Comparison of ENCODE assay signal across 10 mouse cellular contexts in genomic region chr6:30081339-30081738, GRCm38 (mm10). TPM values are rescaled to one million over a fixed set of nuclear protein-coding genes. Genes with fewer than 3 reads are reported as not detected.
DNase-seq lines count a peak whose midpoint lies in the region; ATAC-seq and TF ChIP-seq lines count a peak whose summit lies in the region.
"Had no signal": no experiment of that assay in that cellular context is flagged by ENCODE, and none has a peak within 500 bp of the region (broad histone marks: within the 10 kb centered on the region; RNA-seq: fewer than 3 reads in every experiment).

No protein-coding gene starts in this region.

- TF ChIP-seq CTCF in heart, adult 2 months (IDR thresholded peaks at IDR 0.05): peak; percentile 71
- no peak for TF ChIP-seq CTCF in thymus, adult 2 months (IDR thresholded peaks at IDR 0.05; ENCODE audit: borderline replicate concordance, control insufficient read depth, extremely low read depth, insufficient read depth, low read length, poor library complexity)

- WGBS in heart, adult 2 months: 64% methylated on average over 3 of the region's 3 CpGs
- 82% methylated on average over 3 of the region's 3 CpGs for WGBS in heart, embryonic 12.5 days
- WGBS in thymus, adult 2 months: 90% methylated on average over 3 of the region's 3 CpGs

- H3K4me2 ChIP-seq in heart, embryonic 12.5 days: no peak overlapping the region
- H3K4me2 ChIP-seq: heart, embryonic 13.5 days; lung, embryonic 15.5 days had no signal

- H3K27me3 ChIP-seq in heart, adult 2 months (ENCODE audit: control insufficient read depth, insufficient read depth, low read length): no peaks in the 10 kb centered on the region
- no peaks in the 10 kb centered on the region for H3K27me3 ChIP-seq in heart, embryonic 12.5 days (replicated peaks)
- no peaks in the 10 kb centered on the region for H3K27me3 ChIP-seq in thymus, adult 2 months (ENCODE audit: control insufficient read depth, insufficient read depth, low read length)
- H3K27me3 ChIP-seq: heart, embryonic 13.5 days; lung, embryonic 15.5 days had no signal

- no peak for DNase-seq in heart, adult 2 months
- peak; percentile 14 for DNase-seq in thymus, adult 2 months
- DNase-seq in thymus, postnatal 36 days: no peak
- peak; percentile 4 to 77 for DNase-seq in frontal cortex, adult 2 months (ENCODE audit: extremely low spot score in 1 of 2, low spot score in 1 of 2)
- peak; percentile 67 for DNase-seq in lung, postnatal 36 days
- no peak for DNase-seq in spleen, postnatal 10 days (ENCODE audit: low spot score in 2 of 2)
- DNase-seq in urinary bladder, postnatal 4 days (ENCODE audit: low spot score in 2 of 2): no peak

- no peak overlapping the region for H3K9ac ChIP-seq in heart, adult 2 months (ENCODE audit: low read depth, low read length)
- H3K9ac ChIP-seq in heart, embryonic 12.5 days: no peak overlapping the region
- H3K9ac ChIP-seq: heart, embryonic 13.5 days; lung, embryonic 15.5 days had no signal

- H3K36me3 ChIP-seq in heart, adult 2 months (ENCODE audit: control insufficient read depth, insufficient read depth, low read length): no peaks in the 10 kb centered on the region; the same call in 1 of the 2 replicates
- no peaks in the 10 kb centered on the region for H3K36me3 ChIP-seq in heart, embryonic 12.5 days
- H3K36me3 ChIP-seq in thymus, adult 2 months (ENCODE audit: control insufficient read depth, insufficient read depth, low read length): no peaks in the 10 kb centered on the region
- H3K36me3 ChIP-seq: heart, embryonic 13.5 days; lung, embryonic 15.5 days had no signal

- TF ChIP-seq POLR2A in heart, adult 2 months (IDR thresholded peaks at IDR 0.05; ENCODE audit: insufficient read depth, low read depth, low read length): no peak
- no peak for TF ChIP-seq POLR2A in thymus, adult 2 months (IDR thresholded peaks at IDR 0.05; ENCODE audit: control insufficient read depth, extremely low read depth, insufficient read depth, low read length, poor library complexity)

- H3K4me1 ChIP-seq in heart, adult 2 months (ENCODE audit: control insufficient read depth, insufficient read depth, low read length): peaks cover 3% of the 10 kb centered on the region; the same call in 1 of the 2 replicates
- H3K4me1 ChIP-seq in heart, embryonic 12.5 days (replicated peaks): peaks cover 24% of the 10 kb centered on the region
- peaks cover 3% of the 10 kb centered on the region; the same call in 1 of the 2 replicates for H3K4me1 ChIP-seq in thymus, adult 2 months (replicated peaks; ENCODE audit: control insufficient read depth, insufficient read depth, low read length)

- ATAC-seq in heart, embryonic 12.5 days (ENCODE audit: insufficient number of reproducible peaks, low FRiP score): no peak

- intact Hi-C loops in heart, adult 2 months (cut with DNase I): loop anchor here (1.0 to 5.0 kb wide), 3 partner anchors 228 to 369 kb away; no protein-coding TSS in a partner anchor

- H3K79me2 ChIP-seq in heart, adult 2 months (replicated peaks; ENCODE audit: control insufficient read depth, insufficient read depth, low read length): 0 out of 2 replicates have a peak, but pooled peaks cover 1% of the 10 kb centered on the region

- H3K9me3 ChIP-seq in heart, embryonic 12.5 days (replicated peaks): no peaks in the 10 kb centered on the region
- H3K9me3 ChIP-seq: heart, embryonic 13.5 days; lung, embryonic 15.5 days had no signal

- H3K4me3 ChIP-seq in heart, adult 2 months: no peak overlapping the region
- H3K4me3 ChIP-seq in heart, embryonic 12.5 days: no peak overlapping the region
- no peak overlapping the region for H3K4me3 ChIP-seq in thymus, adult 2 months (ENCODE audit: control insufficient read depth, insufficient read depth, low read length)
- H3K4me3 ChIP-seq: heart, embryonic 13.5 days; lung, embryonic 15.5 days had no signal

- H3K27ac ChIP-seq in heart, adult 2 months: no peak overlapping the region
- H3K27ac ChIP-seq in heart, embryonic 12.5 days (ENCODE audit: poor library complexity, severe bottlenecking): no peak overlapping the region
- no peak overlapping the region for H3K27ac ChIP-seq in thymus, adult 2 months (ENCODE audit: control insufficient read depth, insufficient read depth, low read length)
- H3K27ac ChIP-seq: lung, embryonic 15.5 days had no signal

- no peak for TF ChIP-seq EP300 in heart, adult 2 months (IDR thresholded peaks at IDR 0.05; ENCODE audit: insufficient read depth, low read depth, low read length)

RNA-seq across cellular contexts. Expression of gene Nrf1, which starts 33.6 kb away (rescaled TPM):
- total RNA-seq in heart, adult 2 months (2021): 10 to 100 TPM; 12.7 to 12.8 TPM
- polyA plus RNA-seq in heart, adult 2 months (2012; rRNA removed): 13.9 and 21.1 TPM in 2 replicates
- 35.0 and 38.0 TPM in 2 replicates for polyA plus RNA-seq in heart, embryonic 12.5 days (2016; fragmentation: Nextera tagmentation; extraction: Ambion mirVana)
- 116 and 127 TPM in 2 replicates for polyA plus RNA-seq in thymus, adult 2 months (2012; rRNA removed)
- 24.5 and 26.2 TPM in 2 replicates for polyA plus RNA-seq in frontal cortex, adult 2 months (2012; rRNA removed)

Comparison
In these comparisons a context has a peak if more than half of its experiments do, and no peak if none do; other contexts are left out.
1. DNase-seq: peak in thymus, adult 2 months (single experiment), frontal cortex, adult 2 months (2 of 2) and lung, postnatal 36 days (single experiment); none in heart, adult 2 months (0 of 2), thymus, postnatal 36 days (0 of 2), spleen, postnatal 10 days (0 of 2) and urinary bladder, postnatal 4 days (0 of 2).